Mouse (Mus musculus): ENCODE measurements around the gene Rbfox1.

GRCm38 (mm10) chr16:6421623-6422145 lies 536.5 kb downstream of the Rbfox1 start:
- no peak for TF ChIP-seq CTCF (IDR thresholded peaks at IDR 0.05; ENCODE audit: control insufficient read depth, insufficient read depth, insufficient read length)
- TF ChIP-seq MAX (IDR thresholded peaks at IDR 0.05), result no peak

Measured in C2C12 (cell line).